8 mouse cellular contexts compared by ENCODE assay signal in the genomic region with DNA sequence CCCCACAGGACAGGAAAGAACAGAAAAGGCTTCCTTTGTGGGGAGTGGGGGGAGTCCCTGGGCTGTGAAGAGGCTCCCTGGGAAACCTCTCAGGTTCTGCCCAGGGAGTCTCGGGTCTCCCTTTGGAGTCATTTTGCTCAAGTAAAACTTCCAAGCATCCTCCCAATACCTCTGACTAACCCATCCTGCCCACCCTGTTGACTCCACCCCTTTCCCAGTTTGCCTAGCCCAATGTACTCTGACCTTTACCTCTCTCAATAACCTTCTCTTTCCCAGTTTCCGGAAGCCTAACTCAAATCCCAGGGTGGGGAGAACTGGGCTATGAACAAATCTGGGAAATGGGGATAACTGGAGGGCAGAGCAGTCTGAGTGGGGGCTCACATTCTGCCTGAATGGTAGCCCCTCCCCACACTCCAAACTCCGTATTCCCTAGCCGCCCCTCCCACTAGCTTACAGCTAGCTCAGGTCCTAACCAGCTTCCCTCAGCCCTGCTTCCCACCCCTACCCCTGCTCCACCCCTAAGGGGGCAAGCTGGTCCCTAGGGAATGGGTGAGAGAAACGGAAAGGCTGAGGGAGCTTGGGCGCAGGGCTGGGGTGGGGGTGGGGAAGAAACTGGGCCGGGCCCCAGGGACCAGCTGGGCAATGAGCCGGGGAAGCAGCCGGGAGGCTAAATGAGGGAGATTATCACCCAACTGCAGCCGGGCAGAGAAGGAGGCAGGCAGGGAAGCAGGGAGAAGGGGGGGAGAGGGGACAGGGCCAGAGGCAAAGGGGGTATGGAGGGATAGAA. TPM values are rescaled to one million over a fixed set of nuclear protein-coding genes. Genes with fewer than 3 reads are reported as not detected.
DNase-seq lines count a peak whose midpoint lies in the region; ATAC-seq and TF ChIP-seq lines count a peak whose summit lies in the region.

No protein-coding gene starts in this region.

- no peak for ATAC-seq in kidney, postnatal 0 days (replicated peaks; ENCODE audit: low FRiP score, low read depth)
- 0 out of 2 replicates have a peak, but pooled peaks have one; percentile 15 for ATAC-seq in forebrain, embryonic 11.5 days (replicated peaks; ENCODE audit: low FRiP score)
- no peak for ATAC-seq in limb, embryonic 13.5 days (ENCODE audit: low FRiP score, low read depth)

- no peaks in the 10 kb centered on the region for H3K36me3 ChIP-seq in kidney, postnatal 0 days (ENCODE audit: insufficient read depth, low read length)
- no peaks in the 10 kb centered on the region for H3K36me3 ChIP-seq in forebrain, embryonic 11.5 days (ENCODE audit: control insufficient read depth, insufficient read depth, low read length)
- peaks cover 3% of the 10 kb centered on the region; the same call in 1 of the 2 replicates for H3K36me3 ChIP-seq in limb, embryonic 13.5 days

- no peak overlapping the region for H3K4me3 ChIP-seq in kidney, postnatal 0 days (replicated peaks; ENCODE audit: low read depth, low read length)
- H3K4me3 ChIP-seq in forebrain, embryonic 11.5 days (ENCODE audit: low read depth, low read length): no peak overlapping the region
- peak overlapping the region; percentile 10; the same call in 1 of the 2 replicates for H3K4me3 ChIP-seq in limb, embryonic 13.5 days
- H3K4me3 ChIP-seq in olfactory bulb, adult 2 months (ENCODE audit: insufficient read depth, low read depth, low read length): no peak overlapping the region

- TF ChIP-seq POLR2A in olfactory bulb, adult 2 months (IDR thresholded peaks at IDR 0.05; ENCODE audit: insufficient read depth, low read depth, low read length): no peak

- H3K9me3 ChIP-seq in kidney, postnatal 0 days (replicated peaks; ENCODE audit: low read length): no peaks in the 10 kb centered on the region
- no peaks in the 10 kb centered on the region for H3K9me3 ChIP-seq in forebrain, embryonic 11.5 days (ENCODE audit: control insufficient read depth, low read length)
- no peaks in the 10 kb centered on the region for H3K9me3 ChIP-seq in limb, embryonic 13.5 days

- peaks cover 62% of the 10 kb centered on the region for H3K4me1 ChIP-seq in kidney, postnatal 0 days (replicated peaks; ENCODE audit: insufficient read depth, low read length)
- peaks cover 57% of the 10 kb centered on the region for H3K4me1 ChIP-seq in forebrain, embryonic 11.5 days (replicated peaks; ENCODE audit: control insufficient read depth, insufficient read depth, low read length)
- H3K4me1 ChIP-seq in limb, embryonic 13.5 days: peaks cover 67% of the 10 kb centered on the region
- H3K4me1 ChIP-seq in olfactory bulb, adult 2 months (ENCODE audit: control insufficient read depth, insufficient read depth, low read length): peaks cover 93% of the 10 kb centered on the region

- WGBS in kidney, postnatal 0 days: 3% methylated on average over 10 of the region's 10 CpGs
- 3% methylated on average over 10 of the region's 10 CpGs for WGBS in forebrain, embryonic 11.5 days
- 3% methylated on average over 10 of the region's 10 CpGs for WGBS in limb, embryonic 13.5 days
- 16% methylated on average over 10 of the region's 10 CpGs for WGBS in olfactory bulb, adult 2 months

- H3K4me2 ChIP-seq in kidney, postnatal 0 days (ENCODE audit: low read length): peak overlapping the region; percentile 44
- peak overlapping the region; percentile 24; the same call in 1 of the 2 replicates for H3K4me2 ChIP-seq in forebrain, embryonic 11.5 days (ENCODE audit: low read depth, low read length, severe bottlenecking)
- H3K4me2 ChIP-seq in limb, embryonic 13.5 days (replicated peaks): peak overlapping the region; percentile 49

- no peak overlapping the region for H3K9ac ChIP-seq in kidney, postnatal 0 days (ENCODE audit: low read depth, low read length)
- H3K9ac ChIP-seq in forebrain, embryonic 11.5 days (ENCODE audit: low read length): peak overlapping the region; percentile 24
- H3K9ac ChIP-seq in limb, embryonic 13.5 days: peak overlapping the region; percentile 43; the same call in 1 of the 2 replicates

- no peak overlapping the region for H3K27ac ChIP-seq in kidney, postnatal 0 days
- H3K27ac ChIP-seq in forebrain, embryonic 11.5 days (ENCODE audit: low read depth, low read length): peak overlapping the region; percentile 66
- H3K27ac ChIP-seq in limb, embryonic 13.5 days: no peak overlapping the region; the same call in 1 of the 2 replicates
- 0 out of 2 replicates have a peak overlapping the region, but pooled peaks have one; percentile 18 for H3K27ac ChIP-seq in olfactory bulb, adult 2 months (ENCODE audit: insufficient read depth, low read depth, low read length)

- peak; percentile 50 for DNase-seq in kidney, postnatal 0 days (ENCODE audit: low spot score)
- no peak for DNase-seq in kidney, adult 11 months
- peak; percentile 72 for DNase-seq in forebrain, embryonic 11.5 days (ENCODE audit: low spot score)
- no peak for DNase-seq in thymus, postnatal 25 days
- no peak for DNase-seq in frontal cortex, postnatal 10 days (ENCODE audit: low spot score in 2 of 2)
- DNase-seq in c-Kit-positive CD71-positive TER-119-positive erythroid progenitor cells, embryonic 14.5 days (ENCODE audit: low spot score): no peak

- TF ChIP-seq CTCF in kidney, postnatal 0 days (IDR thresholded peaks at IDR 0.05; ENCODE audit: low read depth): no peak
- no peak for TF ChIP-seq CTCF in olfactory bulb, adult 2 months (IDR thresholded peaks at IDR 0.05; ENCODE audit: insufficient read depth, low read depth, low read length)

- H3K27me3 ChIP-seq in kidney, postnatal 0 days (ENCODE audit: insufficient read depth, low read length): peaks cover 27% of the 10 kb centered on the region
- H3K27me3 ChIP-seq in forebrain, embryonic 11.5 days (ENCODE audit: control insufficient read depth, insufficient read depth, low read length): peaks cover 51% of the 10 kb centered on the region
- peaks cover 95% of the 10 kb centered on the region for H3K27me3 ChIP-seq in limb, embryonic 13.5 days

RNA-seq across cellular contexts. Expression of a gene that starts 2.8 kb away (rescaled TPM):
- 0.40 and 0.45 TPM in 2 replicates for polyA plus RNA-seq in kidney, postnatal 0 days (2015; fragmentation: Nextera tagmentation; extraction: Ambion mirVana)
- 0.61 TPM in 2 replicates for polyA plus RNA-seq in forebrain, embryonic 11.5 days (2014; fragmentation: Nextera tagmentation; extraction: Ambion mirVana)
- 0.65 and 0.80 TPM in 2 replicates for polyA plus RNA-seq in limb, embryonic 13.5 days (2015; fragmentation: Nextera tagmentation; extraction: Ambion mirVana)
- polyA plus RNA-seq in olfactory bulb, adult 2 months (2012; ENCODE audit: insufficient read depth, insufficient read length, low replicate concordance, missing spikeins): not detected in 2 replicates

RNA-seq across cellular contexts. Expression of a gene that starts 11.7 kb away (rescaled TPM):
- 69.5 and 72.5 TPM in 2 replicates for polyA plus RNA-seq in kidney, postnatal 0 days (2015; fragmentation: Nextera tagmentation; extraction: Ambion mirVana)
- 46.3 and 47.2 TPM in 2 replicates for polyA plus RNA-seq in forebrain, embryonic 11.5 days (2014; fragmentation: Nextera tagmentation; extraction: Ambion mirVana)
- 70.1 and 71.8 TPM in 2 replicates for polyA plus RNA-seq in limb, embryonic 13.5 days (2015; fragmentation: Nextera tagmentation; extraction: Ambion mirVana)
- polyA plus RNA-seq in olfactory bulb, adult 2 months (2012; ENCODE audit: insufficient read depth, insufficient read length, low replicate concordance, missing spikeins): not detected in 2 replicates

RNA-seq across cellular contexts. Expression of a gene that starts 31.6 kb away (rescaled TPM):
- polyA plus RNA-seq in kidney, postnatal 0 days (2015; fragmentation: Nextera tagmentation; extraction: Ambion mirVana): 37.1 and 38.3 TPM in 2 replicates
- polyA plus RNA-seq in forebrain, embryonic 11.5 days (2014; fragmentation: Nextera tagmentation; extraction: Ambion mirVana): 21.3 and 23.3 TPM in 2 replicates
- polyA plus RNA-seq in limb, embryonic 13.5 days (2015; fragmentation: Nextera tagmentation; extraction: Ambion mirVana): 37.5 and 37.7 TPM in 2 replicates
- not detected in 2 replicates for polyA plus RNA-seq in olfactory bulb, adult 2 months (2012; ENCODE audit: insufficient read depth, insufficient read length, low replicate concordance, missing spikeins)

RNA-seq across cellular contexts. Expression of a gene that starts 31.9 kb away (rescaled TPM):
- 0.61 and 1.3 TPM in 2 replicates for polyA plus RNA-seq in kidney, postnatal 0 days (2015; fragmentation: Nextera tagmentation; extraction: Ambion mirVana)
- 8.9 and 9.4 TPM in 2 replicates for polyA plus RNA-seq in forebrain, embryonic 11.5 days (2014; fragmentation: Nextera tagmentation; extraction: Ambion mirVana)
- 0.83 and 0.97 TPM in 2 replicates for polyA plus RNA-seq in limb, embryonic 13.5 days (2015; fragmentation: Nextera tagmentation; extraction: Ambion mirVana)
- not detected in 2 replicates for polyA plus RNA-seq in olfactory bulb, adult 2 months (2012; ENCODE audit: insufficient read depth, insufficient read length, low replicate concordance, missing spikeins)

RNA-seq across cellular contexts. Expression of a gene that starts 58.8 kb away (rescaled TPM):
- 35.0 and 42.6 TPM in 2 replicates for polyA plus RNA-seq in kidney, postnatal 0 days (2015; fragmentation: Nextera tagmentation; extraction: Ambion mirVana)
- 42.6 and 44.7 TPM in 2 replicates for polyA plus RNA-seq in forebrain, embryonic 11.5 days (2014; fragmentation: Nextera tagmentation; extraction: Ambion mirVana)
- 85.1 and 86.4 TPM in 2 replicates for polyA plus RNA-seq in limb, embryonic 13.5 days (2015; fragmentation: Nextera tagmentation; extraction: Ambion mirVana)
- polyA plus RNA-seq in olfactory bulb, adult 2 months (2012; ENCODE audit: insufficient read depth, insufficient read length, low replicate concordance, missing spikeins): not detected in 2 replicates

Comparison
In these comparisons a context has a peak if more than half of its experiments do, and no peak if none do; other contexts are left out.
1. DNase-seq: peak in kidney, postnatal 0 days (single experiment) and forebrain, embryonic 11.5 days (single experiment); none in kidney, adult 11 months (single experiment), thymus, postnatal 25 days (single experiment), frontal cortex, postnatal 10 days (0 of 2) and c-Kit-positive CD71-positive TER-119-positive erythroid progenitor cells, embryonic 14.5 days (single experiment).
2. H3K27ac ChIP-seq: peak in forebrain, embryonic 11.5 days (single experiment) and olfactory bulb, adult 2 months (single experiment); none in kidney, postnatal 0 days (single experiment) and limb, embryonic 13.5 days (single experiment).
3. RNA of a gene that starts 11.7 kb away (polyA plus RNA-seq): 69.5 to 72.5 TPM in kidney, postnatal 0 days, 70.1 to 71.8 TPM in limb, embryonic 13.5 days and 46.3 to 47.2 TPM in forebrain, embryonic 11.5 days; not detected in olfactory bulb, adult 2 months; every median in the first group is over 10 times any median in the second.
4. RNA of a gene that starts 31.6 kb away (polyA plus RNA-seq): 37.1 to 38.3 TPM in kidney, postnatal 0 days, 37.5 to 37.7 TPM in limb, embryonic 13.5 days and 21.3 to 23.3 TPM in forebrain, embryonic 11.5 days; not detected in olfactory bulb, adult 2 months; every median in the first group is over 10 times any median in the second.
5. Peak in every context shown above with its lines, with median percentiles within 50 percentile points of each other: H3K4me2 ChIP-seq.